Mouse (Mus musculus) central nervous system, embryonic 11.5 days (tissue): Measurements from ENCODE around the gene Vrk1. TPM values are rescaled to one million over a fixed set of nuclear protein-coding genes. Genes with fewer than 3 reads are reported as not detected.

Source experiments
- polyA plus RNA-seq: library from polyadenylated mRNA; depleted of rRNA; stranded (reverse); fragments of >200 nt; gene quantifications from 2 replicates; pipeline ENCODE4 v1.2.3, GENCODE M21; 2012; rRNA removed

Gene Vrk1
- 62.5 and 92.6 TPM in 2 replicates for polyA plus RNA-seq

DNA sequence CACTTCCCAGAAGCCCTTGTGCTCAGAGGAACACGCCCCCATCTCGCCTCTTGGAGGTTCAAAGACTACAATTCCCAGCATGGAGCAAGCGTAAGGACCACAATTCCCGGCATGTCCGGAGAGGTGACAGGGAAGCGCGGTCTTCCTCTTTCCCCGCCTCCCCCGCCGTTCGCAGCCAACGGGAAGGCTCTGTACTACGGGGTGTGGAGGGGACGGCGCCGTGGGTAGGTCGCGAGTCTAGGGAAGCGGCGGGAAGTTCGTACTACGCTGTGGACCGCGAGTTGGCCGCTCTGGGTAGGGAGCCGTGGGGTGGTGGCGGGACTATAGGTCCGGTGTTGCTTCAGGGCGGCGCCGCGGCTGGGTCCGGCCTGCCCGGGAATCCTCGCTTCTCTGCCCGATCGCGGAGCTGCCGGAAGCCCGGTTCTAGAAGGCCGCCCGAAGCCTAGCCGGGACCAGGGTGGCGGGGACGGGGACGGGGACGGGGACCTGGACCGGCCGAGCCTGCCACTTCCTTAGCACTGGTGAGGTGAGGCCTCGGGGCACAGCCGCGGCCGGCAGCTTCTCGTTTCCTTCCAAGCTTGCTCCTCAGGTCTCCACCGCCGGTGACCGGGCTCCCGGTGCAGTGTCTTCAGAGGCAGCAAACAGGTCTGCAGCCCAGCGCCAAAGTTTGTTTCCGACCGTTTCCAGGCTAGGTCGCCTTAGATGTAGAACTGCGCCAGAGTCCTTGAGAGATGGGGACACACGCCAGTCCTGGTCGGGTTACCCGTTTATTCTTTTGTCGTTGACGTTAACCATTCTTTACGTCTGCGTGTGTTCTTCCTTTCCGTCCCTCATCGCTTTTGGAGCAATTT lies at the start of gene Vrk1:
Gene Vrk1 (plus strand): TSS at position 164 of the 851 bp plus-strand sequence.

Other genes starting within 250 kb of the Vrk1 start
- 147 and 205 TPM in 2 replicates for gene Papola, start 225.5 kb upstream of the Vrk1 start, polyA plus RNA-seq